ENCODE assay signal across 8 mouse cellular contexts in genomic region chr12:4817361-4818101, GRCm38 (mm10). TPM values are rescaled to one million over a fixed set of nuclear protein-coding genes. Genes with fewer than 3 reads are reported as not detected.
DNase-seq lines count a peak whose midpoint lies in the region; ATAC-seq lines count a peak whose summit lies in the region.

Gene Sf3b6, plus strand, starts transcription at chr12:4817544.

- peak within 1 kb of the TSS; percentile 78 for H3K4me2 ChIP-seq in hindbrain, embryonic 15.5 days

- H3K9ac ChIP-seq in hindbrain, embryonic 15.5 days = peak within 1 kb of the TSS; percentile 84

- peaks cover 15% of the 10 kb centered on the region for H3K36me3 ChIP-seq in hindbrain, embryonic 15.5 days

- H3K27me3 ChIP-seq in hindbrain, embryonic 15.5 days = no peaks in the 10 kb centered on the region

- DNase-seq in T-cell, adult 2 months (ENCODE audit: low spot score) = peak; percentile 98
- peak; percentile 97 to 98 for DNase-seq in cerebellum, postnatal 36 days
- DNase-seq in frontal cortex, postnatal 36 days (ENCODE audit: low spot score in 2 of 2) = peak; percentile 95 to 97
- peak; percentile 96 for DNase-seq in left cerebral cortex, adult 11 months (ENCODE audit: low spot score)
- peak; percentile 98 to 99 for DNase-seq in lung, postnatal 4 days
- peak; percentile 97 for DNase-seq in retina, postnatal 7 days (ENCODE audit: low read depth, low spot score)
- DNase-seq in urinary bladder, adult 2 months (ENCODE audit: low spot score) = peak; percentile 93

- H3K27ac ChIP-seq in hindbrain, embryonic 15.5 days (replicated peaks) = peak within 1 kb of the TSS; percentile 85

- H3K4me3 ChIP-seq in hindbrain, embryonic 15.5 days = peak within 1 kb of the TSS; percentile 93

- WGBS in hindbrain, embryonic 15.5 days = under 1% methylated on average over 49 of the region's 49 CpGs

- peaks cover 27% of the 10 kb centered on the region for H3K4me1 ChIP-seq in hindbrain, embryonic 15.5 days (replicated peaks)

- peak; percentile 98 for ATAC-seq in hindbrain, embryonic 15.5 days (ENCODE audit: low FRiP score, low read depth)

- H3K9me3 ChIP-seq in hindbrain, embryonic 15.5 days = no peaks in the 10 kb centered on the region

RNA-seq across cellular contexts. Expression of gene Sf3b6, which starts in this region (rescaled TPM):
- polyA plus RNA-seq in hindbrain, embryonic 15.5 days (2015; fragmentation: Nextera tagmentation; extraction: Ambion mirVana) = 174 and 203 TPM in 2 replicates
- 158 and 175 TPM in 2 replicates for polyA plus RNA-seq in urinary bladder, adult 2 months (2012; rRNA removed)

Comparison
In these comparisons a context has a peak if more than half of its experiments do, and no peak if none do; other contexts are left out.
1. Peak in every context shown above with its lines: DNase-seq, ATAC-seq, H3K4me3 ChIP-seq and H3K27ac ChIP-seq.